Mouse (Mus musculus): ENCODE measurements around the gene Cacnb2.

GRCm38 (mm10) chr2:14873701-14874181 lies 270.9 kb downstream of the Cacnb2 start:
- TF ChIP-seq POLR2A (IDR thresholded peaks at IDR 0.05; ENCODE audit: borderline replicate concordance, insufficient read depth, low read length) (no peak), CTCF (IDR thresholded peaks at IDR 0.05; ENCODE audit: borderline replicate concordance, insufficient read depth, low read depth, low read length) (no peak)

Data from cerebellum, adult 2 months (tissue).